Mouse (Mus musculus): ENCODE results near the gene Myo3b. TPM values are rescaled to one million over a fixed set of nuclear protein-coding genes. Genes with fewer than 3 reads are reported as not detected.
"Not testable (repeated sequence)": the region's sequence is repeated elsewhere in the genome, so short reads cannot be mapped to it uniquely, and the experiment has no call there.

Myo3b gene
- polyA plus RNA-seq (2012; rRNA removed): 0.14 and 0.16 TPM in 2 replicates

- DNase-seq (ENCODE audit: low spot score): no peak
These were observed at the start of gene Myo3b for GRCm38 (mm10) chr2:70038752-70039151. TSS of gene Myo3b (plus strand) at chr2:70039126.

- no peak for DNase-seq (ENCODE audit: low spot score)
These were observed 49.7 kb upstream of the Myo3b start for GRCm38 (mm10) chr2:69989224-69989623.

- DNase-seq (ENCODE audit: low spot score): no peak
These were observed 48.3 kb upstream of the Myo3b start for GRCm38 (mm10) chr2:69990647-69991046.

- not testable (repeated sequence) for DNase-seq (ENCODE audit: low spot score)
These were observed 44.7 kb upstream of the Myo3b start for GRCm38 (mm10) chr2:69994082-69994736.

GRCm38 (mm10) chr2:69994779-69995178, 44.1 kb upstream of the Myo3b start:
- no peak for DNase-seq (ENCODE audit: low spot score)

GRCm38 (mm10) chr2:69999097-69999770, 39.7 kb upstream of the Myo3b start:
- no peak for DNase-seq (ENCODE audit: low spot score)

GRCm38 (mm10) chr2:70000316-70000715, 38.6 kb upstream of the Myo3b start:
- DNase-seq (ENCODE audit: low spot score): no peak

GRCm38 (mm10) chr2:70006492-70006891, 32.4 kb upstream of the Myo3b start:
- DNase-seq (ENCODE audit: low spot score): no peak

GRCm38 (mm10) chr2:70012941-70013340, 26.0 kb upstream of the Myo3b start:
- no peak for DNase-seq (ENCODE audit: low spot score)

GRCm38 (mm10) chr2:70018236-70018635, 20.7 kb upstream of the Myo3b start:
- no peak for DNase-seq (ENCODE audit: low spot score)

- no peak for DNase-seq (ENCODE audit: low spot score)
These were observed 14.5 kb upstream of the Myo3b start for GRCm38 (mm10) chr2:70024454-70024853.

GRCm38 (mm10) chr2:70025711-70026110, 13.2 kb upstream of the Myo3b start:
- no peak for DNase-seq (ENCODE audit: low spot score)

- no peak for DNase-seq (ENCODE audit: low spot score)
These were observed 7.5 kb upstream of the Myo3b start for GRCm38 (mm10) chr2:70031472-70031871.

- DNase-seq (ENCODE audit: low spot score): no peak
These were observed 4.0 kb upstream of the Myo3b start for GRCm38 (mm10) chr2:70034895-70035294.

- no peak for DNase-seq (ENCODE audit: low spot score)
These were observed 3.6 kb upstream of the Myo3b start for GRCm38 (mm10) chr2:70035358-70035757.

- DNase-seq (ENCODE audit: low spot score): no peak
These were observed 1.7 kb upstream of the Myo3b start for GRCm38 (mm10) chr2:70037221-70037620.

- DNase-seq (ENCODE audit: low spot score): no peak
These were observed 5.5 kb downstream of the Myo3b start for GRCm38 (mm10) chr2:70044466-70044865.

- DNase-seq (ENCODE audit: low spot score): no peak
These were observed 8.9 kb downstream of the Myo3b start for GRCm38 (mm10) chr2:70047868-70048267.

- DNase-seq (ENCODE audit: low spot score): no peak
These were observed 14.9 kb downstream of the Myo3b start for GRCm38 (mm10) chr2:70053803-70054202.

GRCm38 (mm10) chr2:70058201-70058600, 19.3 kb downstream of the Myo3b start:
- no peak for DNase-seq (ENCODE audit: low spot score)

GRCm38 (mm10) chr2:70060359-70061345, 21.7 kb downstream of the Myo3b start:
- no peak for DNase-seq (ENCODE audit: low spot score)

- DNase-seq (ENCODE audit: low spot score): no peak
These were observed 26.2 kb downstream of the Myo3b start for GRCm38 (mm10) chr2:70065116-70065515.
